Mouse (Mus musculus): ENCODE data around the gene Sema3g.
A peak's percentile ranks its signal among the peaks of the same experiment; 100 is the strongest.

Sema3g gene

GRCm38 (mm10) chr14:31272164-31272563 lies 54.5 kb downstream of the Sema3g start:
- ATAC-seq (ENCODE audit: low TSS enrichment): 0 out of 2 replicates have a peak, but pooled peaks have one; percentile 22

Data from frontal cortex, adult (tissue).